Mouse (Mus musculus) thymus, postnatal 14 days (tissue): ENCODE results near the gene Il16.

Experiments
- DNase-seq: peaks from one replicate; pipeline ENCODE4 v3.0.0; 2021

Il16 gene

DNA sequence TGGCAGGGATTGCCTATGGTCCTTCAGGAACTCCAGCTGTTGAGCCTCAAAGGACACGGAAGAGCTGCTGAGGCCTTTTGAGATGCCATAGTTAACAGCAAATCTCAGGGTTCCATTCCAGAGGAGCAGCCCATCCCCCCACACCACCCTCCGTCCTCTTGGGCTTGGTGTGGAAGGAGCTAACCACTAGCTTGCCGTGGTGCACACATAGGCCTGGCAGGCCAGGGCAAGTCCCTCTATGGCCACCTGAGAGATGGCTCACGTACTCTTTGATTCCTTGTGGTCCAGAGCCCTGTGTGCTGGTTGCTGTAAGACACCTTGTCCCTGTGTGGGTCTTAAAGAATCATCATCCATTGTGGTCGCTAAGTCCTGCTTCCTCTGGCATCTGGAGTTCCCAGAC, 104.9 kb downstream of the Il16 start:
- no peak for DNase-seq

DNA sequence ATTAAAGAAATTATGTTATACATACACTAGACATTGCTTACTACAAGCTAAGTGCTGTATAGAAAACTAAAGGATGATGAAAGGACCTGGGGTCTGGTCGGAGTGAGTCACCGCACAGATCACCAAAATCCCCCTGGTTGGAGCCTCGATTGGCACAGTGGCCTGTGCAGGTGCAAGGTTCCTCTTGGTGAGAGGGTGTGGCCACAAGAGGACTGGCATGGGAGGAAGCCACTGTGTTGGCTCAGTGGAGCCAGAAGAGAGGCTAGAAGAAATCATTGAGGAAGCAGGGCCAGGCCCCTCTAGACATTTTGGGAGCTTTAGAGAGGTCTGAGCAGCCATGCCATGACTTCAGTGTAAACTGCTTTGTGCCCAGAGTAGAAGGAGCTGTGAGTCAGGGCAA, 106.4 kb downstream of the Il16 start:
- DNase-seq, result no peak

DNA sequence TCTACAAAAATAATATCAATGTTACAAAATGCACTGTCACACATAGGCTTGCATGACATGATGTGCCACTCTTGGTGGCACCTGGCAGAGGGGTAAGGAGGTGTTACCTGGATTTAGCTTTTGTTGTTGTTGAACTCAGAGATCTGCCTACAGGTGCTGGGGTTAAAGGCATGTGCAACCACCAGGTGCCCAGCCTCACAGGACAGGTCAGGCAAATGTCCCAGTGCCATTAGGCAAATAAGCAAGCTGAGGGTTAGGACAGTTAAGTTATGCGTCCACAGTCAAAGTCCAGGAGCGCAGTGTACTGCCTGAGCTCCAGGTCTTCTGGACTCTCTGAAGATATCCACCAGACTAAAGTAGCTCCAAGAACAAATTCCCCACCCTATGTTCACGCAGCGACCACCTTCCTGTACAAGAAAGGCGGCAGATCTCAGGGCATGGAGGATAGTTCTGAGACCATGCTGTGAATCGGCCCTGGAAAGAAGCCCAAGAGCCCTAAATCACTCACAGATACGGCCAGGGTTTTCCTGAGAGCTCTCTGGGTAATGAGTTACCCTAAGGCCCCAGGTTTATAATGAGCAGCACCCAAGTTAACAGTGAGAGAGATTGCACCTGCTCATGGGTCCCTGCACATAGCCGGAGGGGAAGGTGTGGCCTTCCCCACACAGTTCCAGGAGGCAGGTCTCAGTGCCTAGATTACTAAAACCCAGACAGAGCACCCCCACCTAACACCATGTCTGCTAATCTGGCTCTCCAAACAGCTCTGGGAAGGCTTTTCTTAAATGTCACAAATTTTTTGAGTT, 107.5 kb downstream of the Il16 start:
- no peak for DNase-seq

DNA sequence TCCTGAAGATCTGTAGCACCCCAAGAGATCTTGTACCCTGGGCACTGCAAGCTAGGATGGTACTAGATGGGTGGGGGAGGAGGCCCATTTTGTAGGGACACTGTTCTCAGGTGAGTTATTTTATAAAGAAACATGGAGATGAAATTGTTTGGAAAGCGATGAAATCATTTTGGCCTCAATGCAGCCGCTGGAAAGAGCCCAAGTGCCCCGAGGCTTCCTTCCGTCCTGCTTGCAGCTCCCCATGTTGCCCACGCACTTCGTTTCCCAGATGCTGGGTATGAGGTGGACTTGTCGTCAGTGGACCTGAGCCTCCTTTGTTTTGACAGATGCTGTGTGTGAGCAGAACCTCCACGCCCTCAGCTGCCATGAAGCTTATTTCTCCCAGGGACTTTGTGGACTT, 109.1 kb downstream of the Il16 start:
- DNase-seq, result no peak

DNA sequence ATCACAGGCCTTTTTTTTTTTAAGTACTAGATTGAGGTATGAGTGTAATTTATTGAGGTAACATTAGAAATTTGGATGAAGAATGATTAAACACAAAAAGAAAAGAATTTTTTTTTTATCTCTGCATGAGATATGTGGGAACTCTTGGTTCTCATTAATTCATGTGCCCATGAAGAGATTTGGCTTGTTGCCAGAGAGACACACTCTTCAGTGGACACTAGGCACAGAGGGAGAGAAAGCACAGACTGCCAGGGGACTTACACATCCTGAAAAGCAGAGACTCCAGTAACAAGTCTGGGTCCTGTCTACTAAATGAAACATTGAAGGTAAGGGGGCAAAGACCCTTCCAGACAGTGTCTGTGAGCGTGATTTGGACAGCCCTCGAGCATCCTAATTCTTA, 109.8 kb downstream of the Il16 start:
- no peak for DNase-seq

DNA sequence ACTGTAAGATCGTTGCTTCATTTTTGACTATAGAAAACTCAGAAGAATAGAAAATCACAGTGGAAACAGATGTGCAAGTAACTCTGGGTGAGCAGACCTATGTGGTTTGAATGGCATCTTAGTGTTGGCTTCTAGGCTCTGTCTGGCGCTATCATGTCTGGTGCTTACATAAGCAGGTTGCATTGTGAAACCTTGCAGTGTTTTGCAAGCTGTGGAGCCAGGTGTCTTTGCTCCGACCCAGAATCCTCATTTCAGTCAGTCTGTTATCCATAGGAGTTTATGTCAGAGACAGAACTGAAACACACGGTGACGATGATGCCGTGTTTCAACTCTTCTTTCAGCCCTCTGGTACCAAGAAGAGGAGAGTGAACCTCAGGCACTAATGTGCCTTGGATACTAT, 111.7 kb downstream of the Il16 start:
- no peak for DNase-seq

DNA sequence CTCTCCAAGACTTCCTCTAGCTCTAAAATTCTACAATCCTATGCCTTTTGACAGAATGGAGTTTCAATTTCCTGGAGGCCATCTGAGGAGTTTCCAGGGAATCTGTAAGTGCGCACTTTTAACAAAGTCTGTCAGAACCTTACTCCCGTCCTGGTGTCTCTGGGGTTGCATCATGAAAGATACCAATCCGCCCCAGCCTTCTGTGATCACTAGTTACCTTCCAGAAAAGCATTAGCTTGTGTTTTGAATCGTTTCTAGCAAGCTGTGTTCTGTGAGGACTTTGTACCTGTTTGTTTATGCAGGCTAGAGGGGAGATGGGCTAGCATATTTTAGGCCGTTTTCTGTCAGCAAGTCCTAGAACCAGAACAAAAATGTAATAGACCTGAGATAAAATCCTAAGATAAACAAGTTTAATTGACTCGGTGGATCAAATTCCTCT, 112.8 kb downstream of the Il16 start:
- DNase-seq, result no peak

DNA sequence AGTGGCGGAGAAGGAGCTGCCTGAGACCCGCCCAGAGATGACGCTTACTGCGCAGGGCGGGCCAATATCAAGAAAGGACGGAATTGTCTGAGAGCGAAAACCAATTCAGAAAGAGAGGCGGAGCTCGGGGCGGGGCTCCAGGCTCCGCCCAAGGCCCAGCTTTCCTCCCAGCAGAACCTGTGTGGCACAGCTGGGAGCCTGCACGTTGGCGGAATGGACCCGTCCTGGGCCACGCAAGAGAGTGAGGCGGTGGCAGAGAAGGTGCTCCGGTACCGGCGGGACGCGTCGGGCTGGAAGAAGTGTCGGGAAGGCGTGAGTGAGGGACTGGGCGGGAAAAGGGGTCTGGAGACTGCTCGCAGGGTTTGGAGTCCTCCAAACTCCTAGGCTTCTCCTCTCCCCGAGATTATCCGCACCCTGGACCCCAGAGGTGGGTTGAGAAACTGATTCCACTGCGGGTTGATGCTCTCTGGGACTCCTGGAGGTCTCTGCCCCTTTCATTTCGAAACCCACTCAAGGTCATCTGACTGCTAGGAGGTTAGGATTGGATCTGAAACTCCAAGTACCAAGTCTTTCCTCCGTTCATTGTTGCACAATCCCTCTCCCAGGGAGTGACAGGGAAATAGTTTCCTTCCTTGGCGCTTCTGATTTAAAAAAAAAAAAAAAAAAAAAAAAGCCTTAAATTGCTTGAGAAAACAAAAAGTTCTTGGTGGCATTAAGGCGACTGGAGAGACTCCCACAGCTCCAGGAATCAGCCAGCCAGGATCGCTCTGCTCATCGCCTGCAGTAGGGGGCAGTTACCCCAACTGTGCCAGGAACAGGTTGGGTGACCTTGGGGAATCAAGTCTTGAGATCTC, 113.5 kb downstream of the Il16 start, which contains the start of gene Stard5:
Stard5 (plus strand) TSS at position 132 of the 854 bp plus-strand sequence.
- peak; percentile 94 for DNase-seq

DNA sequence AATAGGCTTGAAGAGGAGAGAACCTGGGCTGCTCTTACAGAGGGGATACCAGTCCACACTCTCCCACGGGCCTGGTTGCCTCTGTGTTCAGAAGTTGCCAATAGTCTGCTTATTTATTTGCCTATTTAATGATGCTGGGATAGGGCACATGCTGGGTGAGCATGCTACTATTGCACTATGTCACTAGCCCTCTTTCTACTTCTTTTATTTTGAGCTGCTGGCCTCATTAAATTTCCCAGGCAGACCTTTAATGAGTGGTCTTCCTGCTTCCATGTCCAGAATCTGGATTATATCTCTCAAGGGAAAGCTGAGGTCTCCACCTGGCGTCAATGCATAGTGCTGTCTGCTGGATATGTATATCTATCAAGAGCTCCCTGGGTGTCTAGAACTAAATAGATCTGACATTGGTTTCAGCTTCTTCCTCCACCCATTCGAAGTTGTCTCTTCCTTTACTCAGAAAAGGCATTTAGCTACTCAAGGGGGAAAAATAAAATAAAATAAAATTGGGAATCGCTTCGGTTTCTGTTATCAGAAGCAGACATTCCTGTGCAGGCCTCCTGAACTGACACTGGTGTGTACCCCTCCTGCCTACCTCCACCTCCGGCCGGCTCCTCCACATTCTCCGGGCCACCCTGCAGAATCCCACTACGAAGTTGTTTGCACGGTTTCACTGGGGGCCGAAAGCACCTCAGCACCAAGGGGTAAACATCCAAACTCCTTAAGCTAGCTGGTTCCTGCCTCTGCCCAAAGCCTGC, 114.3 kb downstream of the Il16 start:
- DNase-seq, result no peak

DNA sequence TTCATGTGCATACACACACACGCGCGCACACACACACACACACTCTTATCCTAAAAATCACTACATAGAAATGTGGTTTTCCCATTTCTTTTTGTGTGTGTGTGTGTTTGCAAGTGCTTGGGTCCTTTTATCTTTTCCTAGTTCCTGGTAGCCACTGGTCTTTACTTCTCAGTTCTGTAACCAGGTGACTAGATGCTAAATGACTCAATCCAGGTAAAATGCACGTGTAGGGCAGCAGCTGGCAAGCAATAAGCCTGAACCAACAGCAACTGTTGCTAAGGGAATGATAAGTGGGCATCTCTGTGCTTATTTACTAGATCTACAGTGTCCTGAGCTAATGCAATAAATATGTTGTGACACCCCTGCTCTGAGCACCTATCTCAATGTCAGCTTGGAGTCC, 118.2 kb downstream of the Il16 start:
- no peak for DNase-seq

DNA sequence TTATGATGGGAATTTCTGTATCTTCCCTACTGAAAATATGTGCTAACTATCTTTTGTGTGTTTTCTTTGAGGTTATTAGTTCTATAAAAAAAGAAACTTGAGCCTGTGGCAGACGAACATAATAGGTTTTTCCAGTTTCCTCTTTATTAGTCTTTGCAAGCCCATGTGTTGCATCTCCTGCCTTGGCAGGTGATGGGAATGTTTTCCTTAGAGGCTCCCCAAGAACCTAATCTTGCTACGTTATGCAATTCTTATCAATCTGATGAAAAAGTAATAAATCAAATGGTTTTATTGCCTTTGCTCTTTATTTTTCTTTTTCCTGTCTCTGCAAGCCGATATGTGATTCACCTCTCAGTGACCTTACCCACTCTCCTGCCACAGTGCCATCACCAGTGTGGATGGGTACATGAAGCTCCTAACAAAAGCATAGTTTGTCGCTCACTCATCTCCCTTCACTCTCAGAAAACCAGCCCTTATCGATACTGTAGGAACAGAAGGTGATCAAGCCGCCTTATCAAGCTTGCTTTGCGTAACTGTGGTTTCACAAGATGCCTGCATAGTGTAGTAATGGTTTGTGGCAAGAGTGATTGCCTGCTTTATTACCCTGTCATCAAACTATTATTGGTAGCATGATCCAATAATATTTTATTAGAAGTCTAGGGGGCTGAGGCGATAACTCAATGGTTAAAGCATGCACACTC, 118.8 kb downstream of the Il16 start:
- no peak for DNase-seq

DNA sequence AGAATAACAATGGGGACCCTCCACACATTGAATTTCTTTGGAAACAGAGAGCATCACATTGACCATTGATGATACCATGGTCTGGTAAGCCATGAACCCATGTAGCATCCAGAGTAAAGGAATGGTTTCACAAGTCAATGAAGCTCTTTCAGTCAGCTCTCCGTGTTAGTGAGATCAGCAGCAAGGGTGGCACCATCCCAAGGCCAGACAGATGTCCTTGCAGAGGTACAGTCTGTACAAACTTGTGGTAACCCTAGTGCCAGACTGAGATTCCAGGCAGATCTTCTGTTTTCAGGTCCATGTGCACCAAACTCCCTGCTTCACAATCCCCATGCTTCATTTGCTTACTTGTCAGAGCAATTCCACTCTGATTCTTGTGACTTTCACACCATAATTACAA, 121.5 kb downstream of the Il16 start:
- no peak for DNase-seq

DNA sequence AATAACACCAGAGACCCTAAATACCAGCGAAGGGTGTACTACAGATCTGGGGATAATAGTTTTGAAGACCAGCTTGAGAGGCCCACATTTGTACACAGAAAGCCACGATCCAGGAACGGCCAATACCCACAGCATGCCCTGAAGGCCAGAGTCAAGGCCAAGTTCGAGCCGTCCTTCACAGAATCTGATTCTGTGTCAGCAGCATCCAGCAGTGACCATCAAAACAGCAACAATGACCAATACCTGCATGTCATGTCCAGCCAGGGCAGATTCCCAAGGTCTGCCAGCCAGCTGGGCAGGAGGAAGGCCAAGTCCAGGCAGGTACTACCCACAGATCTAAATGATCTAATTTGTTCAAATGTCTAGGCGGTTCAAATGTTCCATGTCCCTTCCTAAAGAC, 122.9 kb downstream of the Il16 start:
- no peak for DNase-seq

DNA sequence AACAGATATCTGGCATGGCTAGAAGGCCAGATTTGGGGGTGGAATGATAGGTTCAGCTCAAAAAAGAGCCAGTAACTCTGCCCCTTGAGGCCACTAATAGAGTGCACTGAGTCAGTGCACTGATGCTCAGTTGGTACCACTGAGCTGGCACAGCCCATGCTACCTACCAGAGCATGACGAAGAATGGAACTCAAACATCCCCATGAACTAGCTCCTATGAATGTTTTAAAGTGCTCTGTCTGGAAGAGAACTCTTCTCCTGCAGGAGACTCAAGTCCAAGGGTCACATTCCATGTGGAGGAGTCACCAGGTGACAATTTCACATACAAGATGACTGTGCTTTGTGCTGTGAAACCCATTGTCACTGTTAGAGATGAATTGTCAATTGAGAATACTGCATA, 126.8 kb downstream of the Il16 start:
- DNase-seq, result no peak

DNA sequence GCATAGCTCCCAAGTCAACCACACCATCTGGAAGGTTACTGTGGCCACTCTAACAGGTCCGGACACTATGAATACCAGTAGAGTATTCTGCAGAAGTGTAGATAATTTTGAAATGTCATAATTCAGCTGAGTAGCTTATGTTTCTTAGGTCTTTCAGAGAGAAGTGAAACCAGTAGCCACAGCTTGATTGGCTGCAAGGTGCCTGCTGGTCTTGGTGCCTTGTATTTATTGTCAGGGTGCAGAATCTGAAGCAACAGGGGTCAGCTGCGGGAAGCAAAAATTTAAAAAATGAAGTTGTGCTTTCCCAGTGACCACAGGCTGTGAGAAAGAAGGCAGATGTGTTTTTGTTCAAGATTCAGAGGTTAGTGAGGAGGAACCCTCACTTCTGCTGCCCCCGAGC, 129.3 kb downstream of the Il16 start:
- DNase-seq, result no peak

DNA sequence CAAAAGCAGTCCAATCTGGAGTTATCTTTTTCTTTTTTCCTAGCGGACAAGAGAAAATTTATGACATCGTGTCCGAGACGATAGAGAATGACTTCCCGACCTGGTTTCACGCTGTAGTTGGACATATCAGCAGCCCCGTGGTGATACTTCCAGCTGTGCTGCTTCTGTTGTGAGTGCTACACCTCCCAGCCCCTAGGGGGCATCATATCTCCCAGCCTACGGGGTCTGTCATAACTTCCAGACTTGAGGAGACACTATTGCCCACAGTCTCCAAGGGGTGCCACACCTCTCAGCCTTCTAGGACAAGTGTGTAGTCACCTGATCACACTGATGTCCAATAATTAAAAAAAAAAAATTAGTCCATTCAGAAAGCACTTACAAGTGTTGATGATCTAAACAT, 129.7 kb downstream of the Il16 start:
- DNase-seq, result peak; percentile 39

DNA sequence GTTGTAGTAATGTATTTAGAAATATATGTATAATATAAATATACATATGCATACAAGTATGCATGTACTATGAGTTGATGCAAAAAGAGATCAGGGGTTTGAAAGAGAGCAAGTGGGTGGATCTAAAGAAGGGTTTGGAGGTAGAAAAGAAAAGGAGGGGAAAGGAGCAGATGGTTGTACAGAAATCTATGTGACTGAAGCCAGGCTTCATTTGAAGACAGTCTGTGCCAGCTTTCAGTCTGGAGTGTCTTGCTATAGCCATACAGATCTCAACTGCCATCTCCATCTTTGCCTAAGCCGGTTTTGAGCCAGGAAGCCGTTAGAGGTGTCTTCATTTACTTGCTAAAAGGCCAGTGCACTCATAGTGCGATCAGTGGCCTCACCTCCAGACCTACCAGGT, 130.3 kb downstream of the Il16 start:
- no peak for DNase-seq

DNA sequence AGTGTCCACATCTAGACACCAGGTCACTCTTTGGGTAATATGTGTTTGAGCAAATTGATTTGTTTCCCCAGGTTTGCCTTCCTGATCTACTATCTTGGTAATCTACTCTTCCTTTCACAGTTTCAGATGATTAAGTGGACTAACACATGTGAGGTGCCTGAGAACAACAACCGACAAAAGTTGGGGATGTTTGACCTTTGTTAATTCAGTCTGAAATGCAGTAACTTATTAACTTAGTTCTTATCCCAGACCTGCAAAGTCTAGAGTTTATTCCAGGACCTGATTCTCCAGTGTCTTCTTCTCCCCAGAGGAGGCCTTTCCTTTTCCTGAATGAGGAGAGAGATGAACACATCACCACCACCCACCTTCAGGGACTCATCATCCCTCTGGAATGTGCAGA, 133.6 kb downstream of the Il16 start:
- no peak for DNase-seq

DNA sequence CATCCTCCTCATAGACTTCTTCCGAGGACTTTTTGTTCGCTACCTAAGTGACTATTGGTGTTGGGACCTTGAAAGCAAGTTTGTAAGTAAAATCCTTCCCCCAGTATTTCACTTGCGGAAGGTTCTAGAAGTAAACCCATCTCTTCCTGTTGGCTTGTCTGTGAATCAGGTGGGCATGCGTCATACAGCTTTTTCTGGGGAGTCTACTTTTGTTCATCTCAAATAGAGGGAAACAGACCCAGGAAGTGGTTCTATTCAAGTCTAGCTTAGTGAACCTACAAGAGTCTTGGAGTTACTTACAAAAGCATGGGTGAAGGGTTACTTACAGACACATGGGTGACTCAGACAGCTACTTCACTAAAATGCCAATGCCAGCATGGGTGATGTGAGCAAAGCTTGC, 135.6 kb downstream of the Il16 start:
- no peak for DNase-seq

DNA sequence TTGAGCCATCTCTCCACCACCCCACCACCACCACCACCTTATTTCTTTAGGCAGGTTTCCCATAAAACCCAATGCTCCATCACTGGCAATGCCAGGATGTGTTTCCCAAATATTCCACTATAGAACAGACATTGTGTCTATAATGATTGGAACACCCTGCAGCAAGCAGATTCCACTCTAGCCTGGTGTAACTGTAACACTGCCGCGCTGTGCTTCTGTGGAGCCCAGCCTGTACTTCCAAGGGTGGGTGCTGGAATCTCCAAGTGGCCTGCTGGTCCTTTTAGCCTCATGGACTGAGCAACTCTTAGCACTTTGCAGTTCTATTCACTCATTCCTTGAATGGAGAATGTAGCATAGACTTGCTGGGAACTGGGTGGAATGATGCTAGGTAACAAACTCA, 138.7 kb downstream of the Il16 start:
- no peak for DNase-seq

DNA sequence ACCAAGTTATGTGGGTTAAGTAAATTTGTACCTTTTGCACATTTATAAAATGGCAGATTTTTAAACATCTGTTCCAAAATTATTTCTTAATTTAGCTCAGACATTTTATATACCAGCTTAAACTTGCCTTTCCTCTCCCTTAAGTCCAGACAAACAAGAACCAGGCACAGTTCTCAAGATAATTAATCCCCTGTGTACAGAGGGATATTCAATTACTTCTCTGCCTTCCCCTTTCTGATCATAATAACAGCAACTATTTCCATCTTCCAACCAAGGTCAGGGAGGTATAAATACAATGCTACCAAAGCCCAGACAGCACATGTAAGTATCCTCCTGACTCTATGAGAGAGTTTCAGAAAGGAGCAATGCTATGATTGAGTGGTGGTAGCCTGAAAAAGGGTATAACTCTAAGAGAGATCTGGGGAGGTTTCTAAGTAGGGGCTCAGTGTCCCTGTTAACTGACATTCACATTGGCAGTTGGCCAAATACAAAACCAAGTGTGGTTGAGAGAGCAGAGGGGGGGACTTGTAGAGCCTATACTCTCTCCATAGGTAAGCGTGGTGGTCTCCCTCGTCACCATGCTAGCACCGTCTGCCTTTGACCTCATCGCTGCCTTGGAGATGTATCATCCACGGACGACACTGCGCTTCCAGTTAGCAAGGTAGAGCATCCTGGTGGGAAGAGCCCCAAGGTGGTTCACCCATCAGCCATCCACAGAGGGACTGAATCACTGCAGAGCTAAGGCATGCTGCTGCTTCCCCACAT, 141.2 kb downstream of the Il16 start:
- no peak for DNase-seq

DNA sequence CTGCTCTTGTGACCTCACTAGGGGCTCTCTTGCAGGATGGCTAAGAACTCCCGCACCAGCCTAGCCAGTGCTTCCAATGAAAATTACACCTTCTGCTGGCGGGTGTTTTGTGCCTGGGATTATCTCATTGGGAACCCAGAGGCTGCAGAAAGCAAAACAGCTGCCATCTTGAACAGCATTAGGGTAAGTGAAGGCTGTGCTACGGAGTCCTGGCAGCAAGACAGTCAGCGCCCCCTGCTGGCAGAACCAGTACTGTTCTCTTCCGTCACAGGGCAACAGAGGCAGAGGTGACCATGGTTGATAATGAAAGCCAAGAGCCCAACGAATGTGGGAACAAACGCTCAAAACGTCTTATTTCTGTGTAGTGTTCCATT, 145.6 kb downstream of the Il16 start:
- DNase-seq, result peak; percentile 68
